30 mouse cellular contexts compared by ENCODE assay signal in the genomic region with DNA sequence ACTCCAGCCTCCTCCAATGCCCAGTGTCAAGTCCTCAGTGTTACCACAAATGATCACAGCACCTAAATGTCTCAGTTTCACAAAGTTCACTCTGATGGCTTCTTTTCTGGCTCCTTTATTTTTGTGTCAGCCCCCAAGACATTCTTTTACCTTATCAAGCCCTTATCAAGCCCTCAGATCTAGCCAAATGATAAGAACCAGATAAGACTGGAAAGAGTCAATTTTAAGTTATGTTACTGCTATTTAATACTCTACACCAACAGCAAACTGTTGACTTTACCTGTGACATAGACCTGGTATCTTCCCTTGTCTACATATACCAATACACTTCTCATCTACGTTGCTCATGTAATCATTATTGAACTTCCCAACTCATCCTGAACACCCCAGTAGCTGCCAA.
"Had no signal": no experiment of that assay in that cellular context is flagged by ENCODE, and none has a peak within 500 bp of the region (broad histone marks: within the 10 kb centered on the region; RNA-seq: fewer than 3 reads in every experiment).

No protein-coding gene starts in this region.

- H3K4me3 ChIP-seq: heart, embryonic 12.5 days; heart, embryonic 13.5 days; heart, embryonic 15.5 days; hindbrain, embryonic 10.5 days; hindbrain, embryonic 12.5 days; hindbrain, embryonic 13.5 days; hindbrain, embryonic 15.5 days; intestine, embryonic 15.5 days; kidney, embryonic 15.5 days; layer of hippocampus, adult 2 months; left cerebral cortex, adult 2 months had no signal

- H3K27ac ChIP-seq: heart, embryonic 13.5 days; heart, embryonic 15.5 days; hindbrain, embryonic 10.5 days; hindbrain, embryonic 12.5 days; hindbrain, embryonic 13.5 days; hindbrain, embryonic 14.5 days; hindbrain, embryonic 15.5 days; hindbrain, postnatal 0 days; intestine, embryonic 15.5 days; kidney, embryonic 15.5 days; kidney, postnatal 0 days; layer of hippocampus, adult 2 months; left cerebral cortex, adult 2 months had no signal

- H3K27me3 ChIP-seq: heart, embryonic 12.5 days; heart, embryonic 13.5 days; heart, embryonic 15.5 days; hindbrain, embryonic 12.5 days; hindbrain, embryonic 13.5 days; hindbrain, embryonic 15.5 days; intestine, embryonic 15.5 days; kidney, embryonic 15.5 days had no signal

- H3K4me1 ChIP-seq: heart, embryonic 12.5 days; heart, embryonic 13.5 days; heart, embryonic 15.5 days; hindbrain, embryonic 10.5 days; hindbrain, embryonic 12.5 days; hindbrain, embryonic 13.5 days; hindbrain, embryonic 15.5 days; intestine, embryonic 15.5 days; kidney, embryonic 15.5 days had no signal

- H3K36me3 ChIP-seq: heart, embryonic 12.5 days; hindbrain, embryonic 10.5 days; hindbrain, embryonic 12.5 days; hindbrain, embryonic 13.5 days; hindbrain, embryonic 15.5 days; intestine, embryonic 15.5 days had no signal

- H3K9me3 ChIP-seq: heart, embryonic 12.5 days; heart, embryonic 13.5 days; heart, embryonic 15.5 days; hindbrain, embryonic 10.5 days; hindbrain, embryonic 12.5 days; hindbrain, embryonic 13.5 days; hindbrain, embryonic 15.5 days; intestine, embryonic 15.5 days; kidney, embryonic 15.5 days had no signal

- H3K9ac ChIP-seq: heart, embryonic 12.5 days; heart, embryonic 13.5 days; heart, embryonic 15.5 days; hindbrain, embryonic 12.5 days; hindbrain, embryonic 13.5 days; hindbrain, embryonic 14.5 days; hindbrain, embryonic 15.5 days; intestine, embryonic 15.5 days; kidney, embryonic 15.5 days had no signal

- DNase-seq: heart, postnatal 10 days; heart, postnatal 14 days; heart, postnatal 36 days; heart, postnatal 4 days; kidney, adult 11 months; kidney, adult 18-20 months; kidney, adult 2 months; kidney, adult 8-10 months; kidney, adult 9 months; kidney, postnatal 10 days; kidney, postnatal 14 days; kidney, postnatal 25 days; kidney, postnatal 36 days; kidney, postnatal 4 days; layer of hippocampus, adult 9-11 months; layer of hippocampus, postnatal 36 days had no signal
